Comparison of ENCODE assay signal across 24 mouse cellular contexts in genomic region chr7:29031641-29032040, GRCm38 (mm10). TPM values are rescaled to one million over a fixed set of nuclear protein-coding genes. Genes with fewer than 3 reads are reported as not detected.
DNase-seq lines count a peak whose midpoint lies in the region; ATAC-seq and TF ChIP-seq lines count a peak whose summit lies in the region.
"Had no signal": no experiment of that assay in that cellular context is flagged by ENCODE, and none has a peak within 500 bp of the region (broad histone marks: within the 10 kb centered on the region; RNA-seq: fewer than 3 reads in every experiment).

No protein-coding gene starts in this region.

- ATAC-seq in liver, embryonic 12.5 days = no peak
- no peak for ATAC-seq in liver, postnatal 0 days
- ATAC-seq in liver, embryonic 16.5 days (ENCODE audit: low read depth) = no peak
- ATAC-seq in liver, embryonic 11.5 days (replicated peaks; ENCODE audit: low FRiP score) = no peak
- ATAC-seq: activated CD4-positive, CD25-positive, alpha-beta regulatory T cell, adult 4 months; CD4-positive, CD25-positive, alpha-beta regulatory T cell, adult 4 months; forebrain, embryonic 13.5 days; forebrain, embryonic 15.5 days; forebrain, postnatal 0 days; Patski had no signal

- DNase-seq in cerebellum, postnatal 10 days = peak; percentile 40 to 42
- DNase-seq in cerebellum, adult 8-10 months = no peak
- no peak for DNase-seq in liver, postnatal 0 days
- DNase-seq in liver, embryonic 11.5 days (ENCODE audit: low spot score) = no peak
- DNase-seq in Muller cell, postnatal 12 days (ENCODE audit: inconsistent ontology term) = no peak
- DNase-seq: adrenal gland, adult 8-10 months; adrenal gland, postnatal 14 days; adrenal gland, postnatal 36 days; B cell, adult 2 months; cerebellum, adult 11 months; cerebellum, adult 18-20 months; cerebellum, adult 9-10 months; cerebellum, postnatal 14 days; cerebellum, postnatal 36 days; forebrain, postnatal 0 days had no signal

- no peaks in the 10 kb centered on the region for H3K9me3 ChIP-seq in liver, embryonic 12.5 days (replicated peaks)
- no peaks in the 10 kb centered on the region for H3K9me3 ChIP-seq in liver, postnatal 0 days (ENCODE audit: low read length)
- no peaks in the 10 kb centered on the region for H3K9me3 ChIP-seq in liver, embryonic 16.5 days (replicated peaks; ENCODE audit: control insufficient read depth, low read length)
- H3K9me3 ChIP-seq in liver, embryonic 11.5 days (ENCODE audit: control insufficient read depth, low read length) = no peaks in the 10 kb centered on the region
- H3K9me3 ChIP-seq: forebrain, embryonic 13.5 days; forebrain, embryonic 15.5 days had no signal

- no peak for TF ChIP-seq EP300 in liver, postnatal 0 days (IDR thresholded peaks at IDR 0.05; ENCODE audit: low read depth)

- peak overlapping the region; percentile 90 for H3K27ac ChIP-seq in liver, embryonic 12.5 days
- no peak overlapping the region for H3K27ac ChIP-seq in liver, postnatal 0 days (ENCODE audit: low read depth)
- H3K27ac ChIP-seq in liver, embryonic 16.5 days (ENCODE audit: low read length) = peak overlapping the region; percentile 22; the same call in 1 of the 2 replicates
- no peak overlapping the region for H3K27ac ChIP-seq in liver, embryonic 11.5 days (ENCODE audit: low read depth, low read length)
- H3K27ac ChIP-seq: forebrain, embryonic 13.5 days; forebrain, embryonic 15.5 days had no signal

- H3K27me3 ChIP-seq in liver, embryonic 12.5 days (replicated peaks) = no peaks in the 10 kb centered on the region
- H3K27me3 ChIP-seq in liver, postnatal 0 days (ENCODE audit: insufficient read depth, low read length) = no peaks in the 10 kb centered on the region
- H3K27me3 ChIP-seq in liver, embryonic 16.5 days (ENCODE audit: control insufficient read depth, insufficient read depth, low read depth, low read length) = no peaks in the 10 kb centered on the region
- H3K27me3 ChIP-seq in liver, embryonic 11.5 days (replicated peaks; ENCODE audit: control insufficient read depth, insufficient read depth, low read length) = no peaks in the 10 kb centered on the region
- H3K27me3 ChIP-seq: CH12.LX; forebrain, embryonic 13.5 days; forebrain, embryonic 15.5 days had no signal

- no peak overlapping the region for H3K9ac ChIP-seq in liver, embryonic 12.5 days
- no peak overlapping the region for H3K9ac ChIP-seq in liver, postnatal 0 days (replicated peaks)
- H3K9ac ChIP-seq in liver, embryonic 16.5 days (ENCODE audit: low read depth, low read length) = no peak overlapping the region
- no peak overlapping the region for H3K9ac ChIP-seq in liver, embryonic 11.5 days (ENCODE audit: low read depth, low read length)
- H3K9ac ChIP-seq: forebrain, embryonic 13.5 days; forebrain, embryonic 15.5 days; forebrain, postnatal 0 days had no signal

- H3K4me3 ChIP-seq in liver, embryonic 12.5 days = no peak overlapping the region
- H3K4me3 ChIP-seq in liver, postnatal 0 days (ENCODE audit: low read depth, low read length) = no peak overlapping the region
- no peak overlapping the region for H3K4me3 ChIP-seq in liver, embryonic 16.5 days (ENCODE audit: low read depth, low read length)
- H3K4me3 ChIP-seq in liver, embryonic 11.5 days (ENCODE audit: low read depth, low read length) = no peak overlapping the region
- H3K4me3 ChIP-seq: forebrain, embryonic 13.5 days; forebrain, embryonic 15.5 days had no signal

- no peaks in the 10 kb centered on the region for H3K36me3 ChIP-seq in liver, embryonic 12.5 days
- no peaks in the 10 kb centered on the region for H3K36me3 ChIP-seq in liver, postnatal 0 days (replicated peaks; ENCODE audit: insufficient read depth, low read length)
- H3K36me3 ChIP-seq in liver, embryonic 16.5 days (ENCODE audit: control insufficient read depth, insufficient read depth) = no peaks in the 10 kb centered on the region
- no peaks in the 10 kb centered on the region for H3K36me3 ChIP-seq in liver, embryonic 11.5 days (ENCODE audit: control insufficient read depth, insufficient read depth, low read length)
- H3K36me3 ChIP-seq: forebrain, embryonic 15.5 days; G1E had no signal

- H3K4me2 ChIP-seq in liver, embryonic 12.5 days = no peak overlapping the region
- H3K4me2 ChIP-seq in liver, postnatal 0 days (ENCODE audit: low read depth, low read length) = no peak overlapping the region
- H3K4me2 ChIP-seq in liver, embryonic 16.5 days (ENCODE audit: low read depth, low read length) = no peak overlapping the region
- no peak overlapping the region for H3K4me2 ChIP-seq in liver, embryonic 11.5 days
- H3K4me2 ChIP-seq: forebrain, embryonic 13.5 days; forebrain, embryonic 15.5 days had no signal

- no peak for TF ChIP-seq CTCF in liver, postnatal 0 days (IDR thresholded peaks at IDR 0.05; ENCODE audit: low read depth)

- peaks cover 45% of the 10 kb centered on the region for H3K4me1 ChIP-seq in liver, embryonic 12.5 days
- H3K4me1 ChIP-seq in liver, postnatal 0 days (ENCODE audit: insufficient read depth) = peaks cover 10% of the 10 kb centered on the region; the same call in 1 of the 2 replicates
- peaks cover 23% of the 10 kb centered on the region for H3K4me1 ChIP-seq in liver, embryonic 16.5 days (ENCODE audit: control insufficient read depth, low read depth, low read length)
- H3K4me1 ChIP-seq in liver, embryonic 11.5 days (replicated peaks; ENCODE audit: control insufficient read depth, insufficient read depth, low read length) = peaks cover 15% of the 10 kb centered on the region
- H3K4me1 ChIP-seq: forebrain, embryonic 13.5 days; forebrain, embryonic 15.5 days had no signal

- 78% methylated on average over 10 of the region's 10 CpGs for WGBS in liver, embryonic 12.5 days (ENCODE audit: insufficient replicate concordance)
- WGBS in liver, postnatal 0 days (ENCODE audit: insufficient replicate concordance) = 55% methylated on average over 10 of the region's 10 CpGs
- 47% methylated on average over 10 of the region's 10 CpGs for WGBS in liver, embryonic 16.5 days (ENCODE audit: insufficient replicate concordance)
- 81% methylated on average over 10 of the region's 10 CpGs for WGBS in liver, embryonic 11.5 days

RNA-seq across cellular contexts. Expression of gene Map4k1, which starts 49.8 kb away (rescaled TPM):
- polyA plus RNA-seq in liver, embryonic 12.5 days (2016; fragmentation: Nextera tagmentation; extraction: Ambion mirVana) = 33.3 and 35.0 TPM in 2 replicates
- 11.9 and 16.5 TPM in 2 replicates for polyA plus RNA-seq in liver, postnatal 0 days (2015; fragmentation: Nextera tagmentation; extraction: Ambion mirVana)
- 28.3 and 30.2 TPM in 2 replicates for polyA plus RNA-seq in liver, embryonic 16.5 days (2015; fragmentation: Nextera tagmentation; extraction: Ambion mirVana)
- 50.7 and 53.2 TPM in 2 replicates for polyA plus RNA-seq in liver, embryonic 11.5 days (2014; fragmentation: Nextera tagmentation; extraction: Ambion mirVana)

RNA-seq across cellular contexts. Expression of gene Eif3k, which starts 50.0 kb away (rescaled TPM):
- 325 and 336 TPM in 2 replicates for polyA plus RNA-seq in liver, embryonic 12.5 days (2016; fragmentation: Nextera tagmentation; extraction: Ambion mirVana)
- 162 and 166 TPM in 2 replicates for polyA plus RNA-seq in liver, postnatal 0 days (2015; fragmentation: Nextera tagmentation; extraction: Ambion mirVana)
- polyA plus RNA-seq in liver, embryonic 16.5 days (2015; fragmentation: Nextera tagmentation; extraction: Ambion mirVana) = 195 and 205 TPM in 2 replicates
- polyA plus RNA-seq in liver, embryonic 11.5 days (2014; fragmentation: Nextera tagmentation; extraction: Ambion mirVana) = 421 and 425 TPM in 2 replicates

Comparison
In these comparisons a context has a peak if more than half of its experiments do, and no peak if none do; other contexts are left out.
1. DNase-seq: peak in cerebellum, postnatal 10 days (2 of 2); none in cerebellum, adult 8-10 months (single experiment), liver, postnatal 0 days (single experiment), liver, embryonic 11.5 days (single experiment) and Muller cell, postnatal 12 days (single experiment).
2. H3K27ac ChIP-seq: peak in liver, embryonic 12.5 days (single experiment) and liver, embryonic 16.5 days (single experiment); none in liver, postnatal 0 days (single experiment) and liver, embryonic 11.5 days (single experiment).